ENCODE assay signal across 7 mouse cellular contexts in the genomic region with DNA sequence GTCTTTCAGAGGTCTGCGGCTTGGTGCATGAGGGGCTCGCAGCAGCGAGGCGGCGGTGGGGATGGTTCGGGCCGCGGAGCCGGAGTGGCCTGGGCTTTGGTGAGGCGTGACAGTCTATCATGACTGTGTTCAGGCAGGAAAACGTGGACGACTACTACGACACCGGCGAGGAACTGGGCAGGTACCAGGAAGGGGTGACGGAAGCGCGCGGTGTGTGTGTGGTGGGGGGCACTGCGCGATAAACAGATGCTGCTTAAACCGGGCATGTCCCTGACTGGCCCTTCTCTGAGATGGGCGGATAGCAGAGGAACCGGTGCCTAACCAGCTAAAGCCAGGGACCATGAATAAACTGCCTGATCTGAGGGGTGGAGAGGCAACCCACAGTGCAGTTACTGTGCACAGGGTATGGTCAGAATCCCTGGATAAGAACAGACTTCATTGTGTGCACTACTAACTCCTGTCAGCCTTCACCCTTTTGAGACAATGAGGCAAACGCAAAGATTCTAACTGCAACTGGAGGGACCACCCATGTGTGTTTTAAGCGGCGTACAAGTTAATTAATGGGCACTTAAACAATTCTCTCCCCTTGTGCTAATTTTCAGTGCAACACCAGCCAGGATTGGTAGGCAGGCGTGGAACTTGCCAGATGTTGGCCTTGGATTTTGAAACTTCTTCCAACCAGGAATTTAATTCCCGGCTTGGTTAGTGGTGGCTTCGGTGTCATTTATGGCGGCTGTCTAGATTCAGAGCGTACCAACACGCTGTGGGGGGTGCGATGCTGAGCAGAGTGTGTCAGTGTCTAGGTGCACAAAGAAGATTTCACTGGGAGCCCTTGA. TPM values are rescaled to one million over a fixed set of nuclear protein-coding genes. Genes with fewer than 3 reads are reported as not detected.
DNase-seq lines count a peak whose midpoint lies in the region; ATAC-seq and TF ChIP-seq lines count a peak whose summit lies in the region.

No protein-coding gene starts in this region.

- WGBS in embryonic facial prominence, embryonic 14.5 days: 7% methylated on average over 34 of the region's 34 CpGs
- 25% methylated on average over 31 of the region's 34 CpGs for WGBS in macrophage (ENCODE audit: missing documents)

- 0 out of 2 replicates have a peak, but pooled peaks cover 4% of the 10 kb centered on the region for H3K9me3 ChIP-seq in ES-E14 (ENCODE audit: control insufficient read depth, insufficient read depth, low read depth, low read length)
- no peaks in the 10 kb centered on the region for H3K9me3 ChIP-seq in embryonic facial prominence, embryonic 14.5 days (ENCODE audit: control insufficient read depth, low read length)

- H3K4me1 ChIP-seq in ES-E14 (ENCODE audit: control insufficient read depth in 2 of 2, insufficient read depth in 2 of 2, low read length in 2 of 2, poor library complexity in 1 of 2): peaks cover 0 to 7% of the 10 kb centered on the region in 2 experiments; a peak in 2 of 4 replicates
- peaks cover 9% of the 10 kb centered on the region; the same call in 1 of the 2 replicates for H3K4me1 ChIP-seq in embryonic facial prominence, embryonic 14.5 days (ENCODE audit: control insufficient read depth, insufficient read depth, low read length)

- no peak for DNase-seq in ES-E14 (ENCODE audit: low read depth, low spot score)
- DNase-seq in embryonic facial prominence, embryonic 14.5 days (ENCODE audit: low spot score): peak; percentile 35
- DNase-seq in heart, postnatal 36 days: peak; percentile 43 to 56
- peak; percentile 31 to 68 for DNase-seq in left cerebral cortex, postnatal 10 days (ENCODE audit: extremely low spot score in 1 of 2, low spot score in 2 of 2)
- peak; percentile 55 for DNase-seq in right cerebral cortex, postnatal 25 days

- in situ Hi-C loops in ES-E14 (cut with MboI; ENCODE audit: low sequenced_read_pairs in 2 of 2, unreplicated experiment in 2 of 2): no loop called here

- H3K27ac ChIP-seq in ES-E14 (ENCODE audit: insufficient read depth, low read depth, low read length, poor library complexity, severe bottlenecking) (no peak overlapping the region), macrophage (no peak overlapping the region)
- peak overlapping the region; percentile 76 for H3K27ac ChIP-seq in embryonic facial prominence, embryonic 14.5 days (replicated peaks; ENCODE audit: low read depth, low read length)

- ATAC-seq in activated CD4-positive, CD25-positive, alpha-beta regulatory T cell, adult 4 months: peak; percentile 53
- ATAC-seq in embryonic facial prominence, embryonic 14.5 days (ENCODE audit: low read depth): peak; percentile 64

- H3K79me2 ChIP-seq in macrophage (ENCODE audit: inconsistent target): peaks cover 54% of the 10 kb centered on the region

- H3K4me2 ChIP-seq in embryonic facial prominence, embryonic 14.5 days (ENCODE audit: low read depth, low read length): peak overlapping the region; percentile 83

- intact Hi-C loops in heart, postnatal 36 days (cut with DNase I): loop anchor here (5.0 to 10.0 kb wide), 2 partner anchors 62 to 85 kb away; no protein-coding TSS in a partner anchor
- intact Hi-C loops in left cerebral cortex, postnatal 10 days (cut with DNase I): loop anchor here (5.0 kb wide), 2 partner anchors 75 to 120 kb away; no protein-coding TSS in a partner anchor

- peak overlapping the region; percentile 69 for H3K9ac ChIP-seq in ES-E14 (ENCODE audit: insufficient read depth, low read depth, low read length, poor library complexity, severe bottlenecking)
- peak overlapping the region; percentile 85 for H3K9ac ChIP-seq in embryonic facial prominence, embryonic 14.5 days (ENCODE audit: low read depth, low read length)

- H3K36me3 ChIP-seq in ES-E14 (ENCODE audit: control insufficient read depth, insufficient read depth, low read length, poor library complexity, severe bottlenecking) (no peaks in the 10 kb centered on the region; the same call in 1 of the 2 replicates), macrophage (ENCODE audit: inconsistent target) (no peaks in the 10 kb centered on the region)
- H3K36me3 ChIP-seq in embryonic facial prominence, embryonic 14.5 days (ENCODE audit: control insufficient read depth, insufficient read depth, low read length): peaks cover 5% of the 10 kb centered on the region; the same call in 1 of the 2 replicates

- H3K4me3 ChIP-seq in ES-E14 (ENCODE audit: insufficient read depth in 1 of 2, low read depth in 1 of 2, low read length in 2 of 2, poor library complexity in 1 of 2, severe bottlenecking in 1 of 2): peak overlapping the region; percentile 71 to 88
- peak overlapping the region; percentile 88 for H3K4me3 ChIP-seq in embryonic facial prominence, embryonic 14.5 days (ENCODE audit: low read depth, low read length)
- H3K4me3 ChIP-seq in macrophage (ENCODE audit: inconsistent target): peak overlapping the region; percentile 38

- H3K27me3 ChIP-seq in embryonic facial prominence, embryonic 14.5 days (replicated peaks; ENCODE audit: control insufficient read depth, insufficient read depth, low read length): no peaks in the 10 kb centered on the region

TF ChIP-seq in ES-E14, 5 proteins besides CTCF, POLR2A, EP300 and RAD21:
- TF ChIP-seq ZNF384 (IDR thresholded peaks at IDR 0.05; ENCODE audit: low read depth, low read length) (no peak), HCFC1 (IDR thresholded peaks at IDR 0.05; ENCODE audit: borderline replicate concordance, insufficient read depth, low read length) (no peak), CHD2 (IDR thresholded peaks at IDR 0.05; ENCODE audit: low read depth, low read length) (no peak), ZC3H11A (IDR thresholded peaks at IDR 0.05; ENCODE audit: borderline replicate concordance, low read depth, low read length) (no peak), MAFK (IDR thresholded peaks at IDR 0.05; ENCODE audit: insufficient read depth, low read depth, low read length) (no peak)

RNA-seq across cellular contexts. Expression of a gene that starts 0.9 kb away (rescaled TPM):
- 18.2 and 19.9 TPM in 2 replicates for total RNA-seq in ES-E14 (2012; rRNA removed)
- polyA plus RNA-seq in activated CD4-positive, CD25-positive, alpha-beta regulatory T cell, adult 4 months (2017; shearing (Covaris generic)): 1 to 10 TPM in 1 of 2 experiments, under 1 TPM in 1; 0.46 to 1.3 TPM
- polyA plus RNA-seq in embryonic facial prominence, embryonic 14.5 days (2014; fragmentation: Nextera tagmentation; extraction: Ambion mirVana): 16.3 and 17.9 TPM in 2 replicates
- 10 to 100 TPM; 22.2 to 35.8 TPM for total RNA-seq in heart, postnatal 36 days (2021)
- 10 to 100 TPM; 81.3 to 85.1 TPM for total RNA-seq in left cerebral cortex, postnatal 10 days (2021)
- 10 to 100 TPM; 15.1 to 54.3 (median 22.1) TPM for total RNA-seq in macrophage (2018; cell fraction: chromatin; rRNA removed)
- total RNA-seq in macrophage (2018; cell fraction: cytosol; rRNA removed): 10 to 100 TPM in 12 of 26 experiments, 1 to 10 TPM in 14; 4.9 to 14.9 (median 8.6) TPM
- total RNA-seq in macrophage (2018; cell fraction: nucleus; rRNA removed): 10 to 100 TPM in 20 of 26 experiments, 1 to 10 TPM in 6; 7.4 to 48.2 (median 15.3) TPM
- polyA plus RNA-seq in macrophage (2018): 7.9 to 20.0 TPM (median 10.2 TPM) in 3 replicates

Comparison
In these comparisons a context has a peak if more than half of its experiments do, and no peak if none do; other contexts are left out.
1. H3K4me3 ChIP-seq: peak in every context shown above with its lines; median percentile 88 in embryonic facial prominence, embryonic 14.5 days; 80 in ES-E14; 38 in macrophage.